Mouse (Mus musculus): ENCODE measurements around the gene Celsr3. TPM values are rescaled to one million over a fixed set of nuclear protein-coding genes. Genes with fewer than 3 reads are reported as not detected.

Gene Celsr3
- 10.7 and 17.6 TPM in 2 replicates for polyA plus RNA-seq (2014; fragmentation: Nextera tagmentation; extraction: Ambion mirVana)

DNA sequence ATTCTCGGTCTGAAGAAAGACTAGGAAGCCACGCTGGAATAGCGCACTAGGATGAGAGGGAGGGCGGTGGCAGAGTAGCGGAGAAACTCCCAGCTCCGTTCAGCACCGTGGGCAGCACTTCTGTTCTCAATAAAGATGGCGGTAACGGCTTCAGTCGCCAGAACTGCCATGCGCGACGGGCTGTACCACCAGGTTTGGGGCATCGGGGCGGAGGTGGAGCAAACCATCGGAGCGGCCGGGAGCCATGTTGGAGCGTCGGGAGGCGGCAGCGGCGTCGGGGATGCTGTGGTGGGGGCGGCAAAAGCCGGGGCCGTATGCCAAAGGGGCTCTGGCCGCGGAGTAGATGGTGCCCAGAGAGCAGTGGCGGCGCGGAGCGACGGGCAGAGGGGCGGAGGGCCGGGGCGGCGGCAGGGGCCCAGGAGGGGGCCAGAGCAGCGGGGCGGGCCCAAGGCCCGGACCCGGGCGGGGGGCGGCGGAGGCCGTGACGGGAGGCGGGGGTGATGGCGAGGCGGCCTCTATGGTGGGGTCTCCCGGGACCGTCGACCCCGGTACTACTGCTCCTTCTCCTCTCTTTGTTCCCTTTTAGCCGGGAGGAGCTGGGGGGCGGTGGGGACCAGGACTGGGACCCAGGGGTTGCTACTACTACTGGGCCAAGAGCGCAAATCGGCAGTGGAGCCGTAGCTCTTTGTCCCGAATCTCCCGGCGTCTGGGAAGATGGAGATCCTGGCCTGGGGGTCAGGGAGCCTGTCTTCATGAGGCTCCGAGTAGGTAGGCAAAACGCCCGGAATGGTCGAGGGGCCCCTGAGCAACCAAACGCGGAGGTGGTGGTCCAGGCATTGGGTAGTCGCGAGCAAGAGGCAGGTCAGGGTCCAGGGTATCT lies at the start of gene Celsr3:
Gene Celsr3, plus strand, starts transcription at position 501 of the 880 bp plus-strand sequence.
- WGBS, result 1% methylated on average over 66 of the region's 70 CpGs
- peak within 1 kb of the TSS; percentile 75 for H3K4me3 ChIP-seq (ENCODE audit: low read depth, low read length)
- H3K9ac ChIP-seq (ENCODE audit: low read length), result peak within 1 kb of the TSS; percentile 89
- peak within 1 kb of the TSS; percentile 73 for H3K4me2 ChIP-seq (ENCODE audit: low read length)
- ATAC-seq, result peak; percentile 84
- H3K27me3 ChIP-seq (replicated peaks; ENCODE audit: control insufficient read depth, insufficient read depth, low read length), result peaks cover 18% of the 10 kb centered on the region; the same call in 1 of the 2 replicates
- H3K9me3 ChIP-seq (replicated peaks; ENCODE audit: control insufficient read depth, low read length), result no peaks in the 10 kb centered on the region
- H3K4me1 ChIP-seq (ENCODE audit: control insufficient read depth, insufficient read depth, low read length), result peaks cover 25% of the 10 kb centered on the region
- H3K36me3 ChIP-seq (ENCODE audit: control insufficient read depth, insufficient read depth, low read length), result peaks cover 31% of the 10 kb centered on the region
- peak within 1 kb of the TSS; percentile 72 for H3K27ac ChIP-seq (ENCODE audit: low read depth, low read length)
- peak; percentile 96 for DNase-seq (ENCODE audit: low spot score)

DNA sequence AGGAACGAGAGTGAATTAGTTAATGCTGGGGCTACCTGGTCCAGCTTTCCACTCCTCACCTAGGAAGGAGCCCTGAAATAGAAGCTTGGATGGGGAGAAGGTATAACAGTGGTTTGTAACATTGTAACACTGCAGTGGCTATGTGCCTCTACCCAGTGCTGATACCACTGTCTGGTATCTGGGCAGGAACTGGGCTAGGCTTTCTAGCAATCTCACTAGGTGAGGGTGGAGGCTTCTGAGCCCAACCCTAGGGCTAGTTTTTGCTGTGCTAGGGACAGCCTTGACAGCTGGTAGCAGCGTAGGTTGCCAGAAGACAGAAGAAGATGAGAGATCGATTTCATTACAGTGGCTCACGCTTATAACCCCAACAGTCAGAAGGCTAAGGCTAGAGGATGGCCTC lies 49.5 kb upstream of the Celsr3 start:
- H3K4me3 ChIP-seq (ENCODE audit: low read depth, low read length), result no peak overlapping the region
- H3K27ac ChIP-seq (ENCODE audit: low read depth, low read length), result no peak overlapping the region
- H3K4me2 ChIP-seq (ENCODE audit: low read length), result no peak overlapping the region
- H3K4me1 ChIP-seq (ENCODE audit: control insufficient read depth, insufficient read depth, low read length), result peaks cover 4% of the 10 kb centered on the region; the same call in 1 of the 2 replicates
- no peak overlapping the region for H3K9ac ChIP-seq (ENCODE audit: low read length)
- 89% methylated on average over 4 of the region's 4 CpGs for WGBS
- H3K27me3 ChIP-seq (replicated peaks; ENCODE audit: control insufficient read depth, insufficient read depth, low read length), result no peaks in the 10 kb centered on the region
- no peaks in the 10 kb centered on the region for H3K36me3 ChIP-seq (ENCODE audit: control insufficient read depth, insufficient read depth, low read length)
- no peak for ATAC-seq
- no peaks in the 10 kb centered on the region for H3K9me3 ChIP-seq (replicated peaks; ENCODE audit: control insufficient read depth, low read length)
- DNase-seq (ENCODE audit: low spot score), result no peak

DNA sequence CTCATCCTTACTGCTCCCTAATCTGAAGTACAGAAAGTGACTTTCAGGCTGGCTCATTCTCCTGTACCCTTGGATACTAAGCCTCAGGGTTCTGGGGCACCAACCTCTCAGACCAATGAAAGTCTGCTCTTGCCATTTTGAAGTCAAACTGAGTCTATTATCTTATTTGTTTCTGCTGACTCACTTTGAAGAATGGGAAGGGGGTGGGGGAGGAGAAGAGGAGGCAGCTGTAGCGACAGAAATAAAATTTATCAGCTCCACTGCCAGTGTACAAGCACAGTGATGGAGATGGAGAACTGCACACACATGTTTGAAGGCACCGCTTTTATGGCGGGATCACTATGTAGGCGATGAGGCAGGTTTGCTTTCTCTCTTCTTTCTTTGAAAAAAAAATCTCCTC lies 48.8 kb upstream of the Celsr3 start:
- Histone ChIP-seq H3K4me3 (ENCODE audit: low read depth, low read length) (no peak overlapping the region), H3K9me3 (replicated peaks; ENCODE audit: control insufficient read depth, low read length) (no peaks in the 10 kb centered on the region), H3K36me3 (ENCODE audit: control insufficient read depth, insufficient read depth, low read length) (no peaks in the 10 kb centered on the region), H3K9ac (ENCODE audit: low read length) (no peak overlapping the region), H3K4me1 (ENCODE audit: control insufficient read depth, insufficient read depth, low read length) (peaks cover 4% of the 10 kb centered on the region; the same call in 1 of the 2 replicates), H3K27ac (ENCODE audit: low read depth, low read length) (no peak overlapping the region), H3K27me3 (replicated peaks; ENCODE audit: control insufficient read depth, insufficient read depth, low read length) (no peaks in the 10 kb centered on the region), H3K4me2 (ENCODE audit: low read length) (no peak overlapping the region)
- no peak for ATAC-seq
- DNase-seq (ENCODE audit: low spot score), result no peak
- WGBS, result 79% methylated on average over 4 of the region's 4 CpGs

DNA sequence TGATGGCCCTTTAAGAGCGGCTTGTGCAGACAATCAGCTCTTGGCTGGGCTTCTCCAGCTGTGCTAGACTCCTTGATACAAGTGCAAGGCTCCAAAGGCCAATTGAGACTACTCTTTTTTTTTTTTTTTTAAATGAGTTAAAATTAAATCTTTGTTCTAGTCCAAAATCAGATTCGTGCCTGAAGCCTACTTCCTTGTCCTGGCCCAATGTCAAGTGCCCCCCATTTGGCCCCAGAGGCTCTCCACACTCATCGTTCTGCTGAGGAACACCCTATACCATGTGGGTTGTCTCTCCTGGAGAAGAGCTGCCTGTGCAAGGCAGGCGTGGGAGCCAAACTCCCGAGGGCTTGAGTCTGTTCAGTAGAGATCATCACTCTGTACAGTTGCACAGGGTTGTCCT lies 45.2 kb upstream of the Celsr3 start:
- Histone ChIP-seq H3K4me3 (ENCODE audit: low read depth, low read length) (no peak overlapping the region), H3K36me3 (ENCODE audit: control insufficient read depth, insufficient read depth, low read length) (peaks cover under 1% of the 10 kb centered on the region; the same call in 1 of the 2 replicates), H3K4me2 (ENCODE audit: low read length) (no peak overlapping the region), H3K9me3 (replicated peaks; ENCODE audit: control insufficient read depth, low read length) (no peaks in the 10 kb centered on the region), H3K9ac (ENCODE audit: low read length) (no peak overlapping the region), H3K4me1 (ENCODE audit: control insufficient read depth, insufficient read depth, low read length) (peaks cover 8% of the 10 kb centered on the region), H3K27ac (ENCODE audit: low read depth, low read length) (no peak overlapping the region), H3K27me3 (replicated peaks; ENCODE audit: control insufficient read depth, insufficient read depth, low read length) (no peaks in the 10 kb centered on the region)
- DNase-seq (ENCODE audit: low spot score), result no peak
- WGBS, result 68% methylated on average over 5 of the region's 5 CpGs
- ATAC-seq, result no peak

DNA sequence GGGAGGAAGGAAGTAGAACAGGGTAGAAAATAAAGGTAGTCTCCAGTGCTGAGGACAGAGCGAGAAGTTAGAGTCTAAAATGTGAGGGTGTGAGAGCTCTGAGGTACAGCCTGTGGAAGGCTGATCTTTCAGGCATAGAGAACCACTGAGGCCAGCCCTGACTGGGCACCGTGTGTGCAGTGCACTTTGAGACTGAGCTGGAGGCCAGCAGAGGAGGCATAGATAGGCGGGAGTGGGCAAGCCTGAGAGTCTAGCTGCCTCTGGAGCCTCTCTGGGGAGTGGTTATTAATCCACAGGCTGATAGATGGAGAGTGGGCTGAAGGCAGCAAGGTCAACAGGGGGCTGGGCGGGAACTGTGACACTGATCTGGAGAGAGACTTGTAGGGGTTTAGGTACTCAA lies 44.2 kb upstream of the Celsr3 start:
- Histone ChIP-seq H3K9me3 (replicated peaks; ENCODE audit: control insufficient read depth, low read length) (no peaks in the 10 kb centered on the region), H3K4me1 (ENCODE audit: control insufficient read depth, insufficient read depth, low read length) (peaks cover 17% of the 10 kb centered on the region), H3K27ac (ENCODE audit: low read depth, low read length) (no peak overlapping the region), H3K36me3 (ENCODE audit: control insufficient read depth, insufficient read depth, low read length) (peaks cover 8% of the 10 kb centered on the region; the same call in 1 of the 2 replicates), H3K4me3 (ENCODE audit: low read depth, low read length) (no peak overlapping the region), H3K27me3 (replicated peaks; ENCODE audit: control insufficient read depth, insufficient read depth, low read length) (no peaks in the 10 kb centered on the region), H3K4me2 (ENCODE audit: low read length) (no peak overlapping the region), H3K9ac (ENCODE audit: low read length) (no peak overlapping the region)
- 73% methylated on average over 4 of the region's 4 CpGs for WGBS
- ATAC-seq, result no peak
- no peak for DNase-seq (ENCODE audit: low spot score)

DNA sequence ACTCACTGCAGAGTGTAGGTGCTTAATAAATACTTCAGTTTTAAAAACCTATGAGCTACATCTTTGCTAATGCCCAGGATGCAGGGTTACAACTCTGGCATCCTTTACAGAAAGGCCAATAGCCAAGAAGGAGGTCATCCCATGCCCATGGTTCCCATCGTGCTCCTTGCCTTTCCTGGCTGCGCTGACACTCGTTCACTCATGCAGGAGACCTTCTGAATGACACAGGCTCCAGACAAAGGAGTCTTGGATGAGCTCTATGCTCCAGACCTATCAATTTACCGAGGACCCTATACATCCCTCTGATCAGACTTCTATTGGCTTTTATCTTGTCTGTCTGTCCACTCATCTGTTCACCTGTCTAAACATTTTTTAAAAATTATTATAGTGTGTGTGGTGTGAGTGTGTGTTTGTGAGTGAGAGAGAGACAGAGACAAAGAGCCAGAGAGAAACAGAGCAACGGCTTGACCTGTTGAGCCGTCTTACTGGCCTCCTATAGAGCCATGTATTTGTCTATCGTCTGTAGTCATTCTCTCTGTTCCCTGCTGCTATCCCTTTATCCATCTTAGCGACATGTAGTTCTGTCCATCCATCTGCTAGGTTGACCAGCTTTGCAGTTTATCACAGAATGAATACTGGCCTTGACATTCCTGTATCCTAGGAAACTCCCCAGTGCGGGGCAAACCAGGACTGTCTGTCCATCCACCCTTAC lies 43.1 kb upstream of the Celsr3 start:
- peak; percentile 13 for ATAC-seq
- peak overlapping the region; percentile 71 for H3K4me2 ChIP-seq (ENCODE audit: low read length)
- WGBS, result 10% methylated on average over 9 of the region's 9 CpGs

DNA sequence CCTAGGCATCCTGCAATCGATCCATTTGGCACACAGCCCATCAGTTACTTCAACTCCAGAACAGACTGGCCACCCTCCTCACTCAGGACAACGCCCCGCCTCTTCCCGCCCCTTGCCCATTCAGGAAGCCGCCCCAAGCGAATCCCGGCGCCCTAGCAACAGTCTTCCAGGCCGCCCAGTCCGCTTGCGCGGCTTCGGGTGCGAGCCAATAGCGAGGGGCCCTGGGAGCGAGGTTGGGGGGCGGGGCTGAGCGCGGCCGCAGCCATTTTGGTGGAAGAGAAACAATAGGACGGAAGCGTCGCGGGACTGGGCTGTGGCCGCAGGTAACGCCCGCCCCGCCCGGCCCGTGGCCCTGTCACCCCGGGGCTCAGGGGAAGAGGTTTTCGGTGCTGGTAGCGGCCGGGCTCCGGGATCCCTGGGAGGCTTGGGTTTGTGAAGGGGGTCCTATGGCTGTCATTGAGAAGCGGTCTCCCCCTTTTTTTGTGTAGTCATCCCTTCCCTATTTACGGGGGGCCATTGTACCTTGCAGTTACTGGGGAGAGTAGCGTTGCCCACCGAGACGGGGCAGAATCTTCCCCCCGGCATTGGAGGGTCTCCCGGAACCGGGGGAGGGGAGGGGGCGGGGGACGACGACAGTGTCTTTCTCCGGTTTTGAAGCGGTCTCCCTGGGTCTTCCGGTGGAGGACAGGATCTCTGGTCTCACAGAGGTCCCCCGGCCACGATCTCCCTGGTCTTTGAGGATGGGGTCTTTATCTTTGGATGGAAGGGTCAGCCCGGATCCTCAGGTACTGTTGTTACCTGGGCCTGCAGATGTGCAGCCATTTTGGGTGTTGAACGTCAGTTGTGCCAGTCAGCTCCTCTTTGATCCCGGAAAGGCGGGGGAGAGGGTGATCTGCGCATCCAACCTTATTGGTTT lies 42.3 kb upstream of the Celsr3 start, which contains the start of gene Ip6k2:
Gene Ip6k2, plus strand, starts transcription at position 249 of the 916 bp plus-strand sequence.
- Histone ChIP-seq H3K27me3 (replicated peaks; ENCODE audit: control insufficient read depth, insufficient read depth, low read length) (no peaks in the 10 kb centered on the region), H3K9me3 (replicated peaks; ENCODE audit: control insufficient read depth, low read length) (no peaks in the 10 kb centered on the region), H3K4me1 (ENCODE audit: control insufficient read depth, insufficient read depth, low read length) (peaks cover 35% of the 10 kb centered on the region), H3K4me3 (ENCODE audit: low read depth, low read length) (peak within 1 kb of the TSS; percentile 89), H3K9ac (ENCODE audit: low read length) (peak within 1 kb of the TSS; percentile 99), H3K4me2 (ENCODE audit: low read length) (peak within 1 kb of the TSS; percentile 79), H3K36me3 (ENCODE audit: control insufficient read depth, insufficient read depth, low read length) (peaks cover 16% of the 10 kb centered on the region; the same call in 1 of the 2 replicates), H3K27ac (ENCODE audit: low read depth, low read length) (peak within 1 kb of the TSS; percentile 94)
- peak; percentile 98 for DNase-seq (ENCODE audit: low spot score)
- ATAC-seq, result peak; percentile 98
- WGBS, result under 1% methylated on average over 56 of the region's 56 CpGs

More for the DNA sequence above, 43.1 kb upstream of the Celsr3 start:
- Histone ChIP-seq H3K9ac (ENCODE audit: low read length) (peak overlapping the region; percentile 99), H3K4me1 (ENCODE audit: control insufficient read depth, insufficient read depth, low read length) (peaks cover 28% of the 10 kb centered on the region), H3K27me3 (replicated peaks; ENCODE audit: control insufficient read depth, insufficient read depth, low read length) (no peaks in the 10 kb centered on the region), H3K36me3 (ENCODE audit: control insufficient read depth, insufficient read depth, low read length) (peaks cover 16% of the 10 kb centered on the region; the same call in 1 of the 2 replicates), H3K4me3 (ENCODE audit: low read depth, low read length) (peak overlapping the region; percentile 89), H3K27ac (ENCODE audit: low read depth, low read length) (peak overlapping the region; percentile 94), H3K9me3 (replicated peaks; ENCODE audit: control insufficient read depth, low read length) (no peaks in the 10 kb centered on the region)
- DNase-seq (ENCODE audit: low spot score), result peak; percentile 52

DNA sequence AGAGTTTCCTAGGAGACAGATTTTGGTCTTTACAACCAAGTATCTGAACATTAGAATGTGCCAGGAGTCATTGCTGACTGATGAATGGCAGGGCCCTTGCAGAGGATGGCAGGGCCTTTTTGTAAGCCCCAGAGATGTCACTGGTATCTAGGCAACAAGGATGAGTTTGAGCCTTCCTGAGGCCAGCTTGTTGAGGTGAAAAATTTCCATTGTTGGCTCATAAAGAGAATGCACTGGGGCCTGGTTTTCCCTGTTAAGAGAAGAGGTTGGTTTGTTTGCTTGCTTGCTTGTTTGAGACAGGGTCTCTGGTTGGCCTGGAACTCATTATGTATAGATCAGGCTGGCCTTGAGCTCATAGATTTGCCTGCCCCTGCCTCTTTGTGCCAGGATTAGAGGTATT lies 40.7 kb upstream of the Celsr3 start:
- ATAC-seq (no peak), DNase-seq (ENCODE audit: low spot score) (peak; percentile 64)
- no peaks in the 10 kb centered on the region for H3K27me3 ChIP-seq (replicated peaks; ENCODE audit: control insufficient read depth, insufficient read depth, low read length)
- no peak overlapping the region for H3K27ac ChIP-seq (ENCODE audit: low read depth, low read length)
- peak overlapping the region; percentile 89 for H3K4me3 ChIP-seq (ENCODE audit: low read depth, low read length)
- H3K4me1 ChIP-seq (ENCODE audit: control insufficient read depth, insufficient read depth, low read length), result peaks cover 45% of the 10 kb centered on the region
- H3K4me2 ChIP-seq (ENCODE audit: low read length), result peak overlapping the region; percentile 79
- peak overlapping the region; percentile 99 for H3K9ac ChIP-seq (ENCODE audit: low read length)
- no peaks in the 10 kb centered on the region for H3K9me3 ChIP-seq (replicated peaks; ENCODE audit: control insufficient read depth, low read length)
- peaks cover 16% of the 10 kb centered on the region; the same call in 1 of the 2 replicates for H3K36me3 ChIP-seq (ENCODE audit: control insufficient read depth, insufficient read depth, low read length)
